Comparison of ENCODE assay signal across 15 mouse cellular contexts in genomic region chr1:161868413-161868812, GRCm38 (mm10).
"Had no signal": no experiment of that assay in that cellular context is flagged by ENCODE, and none has a peak within 500 bp of the region (broad histone marks: within the 10 kb centered on the region; RNA-seq: fewer than 3 reads in every experiment).

No protein-coding gene starts in this region.

- ATAC-seq: midbrain, embryonic 15.5 days had no signal

- H3K27ac ChIP-seq: left cerebral cortex, adult 2 months; limb, embryonic 10.5 days; liver, embryonic 13.5 days; macrophage; midbrain, embryonic 15.5 days; neural tube, embryonic 13.5 days; stomach, embryonic 15.5 days had no signal

- H3K27me3 ChIP-seq: liver, embryonic 13.5 days; megakaryocyte, embryonic 14.5 days; midbrain, embryonic 15.5 days; neural tube, embryonic 13.5 days; stomach, embryonic 15.5 days had no signal

- H3K36me3 ChIP-seq: limb, embryonic 10.5 days; liver, embryonic 13.5 days; midbrain, embryonic 15.5 days; neural tube, embryonic 13.5 days; stomach, embryonic 15.5 days had no signal

- DNase-seq: kidney, adult 8-10 months; kidney, postnatal 25 days; liver, embryonic 13.5 days; lung, adult 2 months; lung, postnatal 14 days; retina, postnatal 1 day; thymus, postnatal 4 days had no signal

- H3K4me1 ChIP-seq: limb, embryonic 10.5 days; midbrain, embryonic 15.5 days; neural tube, embryonic 13.5 days; stomach, embryonic 15.5 days had no signal

- H3K4me2 ChIP-seq: liver, embryonic 13.5 days; midbrain, embryonic 11.5 days; midbrain, embryonic 15.5 days; neural tube, embryonic 13.5 days; stomach, embryonic 15.5 days had no signal

- H3K9me3 ChIP-seq: limb, embryonic 10.5 days; liver, embryonic 13.5 days; megakaryocyte, embryonic 14.5 days; midbrain, embryonic 15.5 days; neural tube, embryonic 13.5 days; stomach, embryonic 15.5 days had no signal

- H3K4me3 ChIP-seq: left cerebral cortex, adult 2 months; limb, embryonic 10.5 days; liver, embryonic 13.5 days; megakaryocyte, embryonic 14.5 days; midbrain, embryonic 15.5 days; neural tube, embryonic 13.5 days; stomach, embryonic 15.5 days had no signal

- H3K9ac ChIP-seq: liver, embryonic 13.5 days; midbrain, embryonic 15.5 days; neural tube, embryonic 13.5 days; stomach, embryonic 15.5 days had no signal
